Mouse (Mus musculus): ENCODE results near the gene Snx33. TPM values are rescaled to one million over a fixed set of nuclear protein-coding genes. Genes with fewer than 3 reads are reported as not detected.

The Snx33 gene
- total and polyA plus RNA-seq, 3 experiments = 2.2 to 3.5 TPM; not detected in 1

DNA sequence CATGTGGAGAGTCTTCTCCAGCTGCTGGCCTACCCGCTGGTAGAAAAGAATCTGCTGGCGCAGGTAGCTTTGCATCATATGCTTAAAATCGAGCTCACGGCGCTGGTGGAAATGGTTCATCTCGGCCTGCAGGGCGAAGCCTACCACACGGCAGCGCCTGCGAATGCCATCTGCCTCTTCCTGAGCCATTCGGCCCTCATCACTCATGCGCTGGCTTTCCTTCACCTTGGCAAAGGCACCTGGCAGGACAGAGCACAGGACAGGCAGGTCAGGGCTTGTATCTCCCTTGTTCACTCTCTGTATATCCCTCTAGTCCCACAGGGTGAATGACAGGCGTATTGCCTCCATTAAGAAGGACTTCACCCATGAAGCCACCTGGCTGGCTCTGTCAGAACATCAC, 9.7 kb downstream of the Snx33 start:
- H3K27ac ChIP-seq (ENCODE audit: control insufficient read depth, low read depth, low read length) = no peak overlapping the region
- DNase-seq (ENCODE audit: low read depth, low spot score) = no peak
- no peaks in the 10 kb centered on the region for H3K36me3 ChIP-seq (ENCODE audit: control insufficient read depth in 1 of 2, insufficient read depth in 2 of 2, low read length in 2 of 2)
- no peak overlapping the region for H3K9ac ChIP-seq (ENCODE audit: control insufficient read depth, low read depth, low read length, poor library complexity, severe bottlenecking)
- H3K9me3 ChIP-seq (replicated peaks; ENCODE audit: insufficient read depth, low read length) = no peaks in the 10 kb centered on the region
- H3K27me3 ChIP-seq (ENCODE audit: control insufficient read depth in 1 of 2, insufficient read depth in 2 of 2, low read length in 2 of 2) = no peaks in the 10 kb centered on the region
- no peaks in the 10 kb centered on the region for H3K79me2 ChIP-seq (ENCODE audit: control insufficient read depth, insufficient read depth, low read length, poor library complexity)
- no peak overlapping the region for H3K4me3 ChIP-seq (ENCODE audit: control insufficient read depth in 1 of 2, insufficient read depth in 1 of 2, low read depth in 2 of 2, low read length in 2 of 2)
- TF ChIP-seq NELFE (IDR thresholded peaks at IDR 0.05; ENCODE audit: low read depth, low read length) (no peak), ZKSCAN1 (IDR thresholded peaks at IDR 0.05; ENCODE audit: low read depth, low read length) (no peak), USF2 (IDR thresholded peaks at IDR 0.05; ENCODE audit: borderline replicate concordance in 1 of 2, insufficient read depth in 1 of 2, low read depth in 1 of 2, low read length in 2 of 2) (no peak), POLR2A (IDR thresholded peaks at IDR 0.05; ENCODE audit: control insufficient read depth in 1 of 2, insufficient read depth in 1 of 2, low read depth in 1 of 2, low read length in 2 of 2, poor library complexity in 1 of 2) (no peak), TCF12 (IDR thresholded peaks at IDR 0.05; ENCODE audit: low read depth, low read length) (no peak), HCFC1 (IDR thresholded peaks at IDR 0.05; ENCODE audit: low read depth, low read length) (no peak), TAL1 (IDR thresholded peaks at IDR 0.05; ENCODE audit: low read length) (no peak), UBTF (IDR thresholded peaks at IDR 0.05; ENCODE audit: borderline replicate concordance, insufficient read depth, low read depth, low read length) (no peak), RAD21 (IDR thresholded peaks at IDR 0.05; ENCODE audit: low read depth, low read length) (no peak), ETS1 (IDR thresholded peaks at IDR 0.05; ENCODE audit: low read depth, low read length) (no peak), JUND (IDR thresholded peaks at IDR 0.05; ENCODE audit: low read depth, low read length) (no peak), GATA1 (IDR thresholded peaks at IDR 0.05; ENCODE audit: low read depth, low read length) (no peak), MXI1 (IDR thresholded peaks at IDR 0.05; ENCODE audit: low read depth, low read length) (no peak), ZNF384 (IDR thresholded peaks at IDR 0.05; ENCODE audit: low read depth, low read length) (no peak), SIN3A (IDR thresholded peaks at IDR 0.05; ENCODE audit: low read length) (no peak), MEF2A (IDR thresholded peaks at IDR 0.05; ENCODE audit: extremely low read depth, insufficient replicate concordance, low read depth, low read length, poor library complexity, severe bottlenecking) (no peak), E2F4 (IDR thresholded peaks at IDR 0.05; ENCODE audit: borderline replicate concordance, low read depth, low read length) (no peak), MAFK (IDR thresholded peaks at IDR 0.05; ENCODE audit: borderline replicate concordance, low read depth, low read length) (no peak), ELF1 (IDR thresholded peaks at IDR 0.05; ENCODE audit: low read depth, low read length) (no peak)
- peaks cover 0 to 2% of the 10 kb centered on the region in 2 experiments; a peak in 1 of 4 replicates for H3K4me1 ChIP-seq (ENCODE audit: control insufficient read depth in 1 of 2, insufficient read depth in 2 of 2, low read length in 2 of 2)

- TF ChIP-seq CTCF (IDR thresholded peaks at IDR 0.05 in 2 of 3, conservative IDR thresholded peaks at IDR 0.05 in 1 of 3; ENCODE audit: control insufficient read depth in 1 of 3, insufficient read depth in 1 of 3, low read depth in 2 of 3, low read length in 3 of 3, poor library complexity in 1 of 3, severe bottlenecking in 1 of 3) = no peak
- no peak for TF ChIP-seq ZC3H11A (IDR thresholded peaks at IDR 0.05; ENCODE audit: low read depth, low read length)
- TF ChIP-seq TBP (IDR thresholded peaks at IDR 0.05; ENCODE audit: low read depth, low read length) = no peak
- TF ChIP-seq TAL1 (IDR thresholded peaks at IDR 0.05; ENCODE audit: low read length) = no peak
- no peak for TF ChIP-seq MAX (IDR thresholded peaks at IDR 0.05; ENCODE audit: low read length)
- TF ChIP-seq CHD2 (IDR thresholded peaks at IDR 0.05; ENCODE audit: low read length) = no peak
- TF ChIP-seq HCFC1 (IDR thresholded peaks at IDR 0.05; ENCODE audit: low read depth, low read length) = no peak
- TF ChIP-seq POLR2AphosphoS5 (IDR thresholded peaks at IDR 0.05; ENCODE audit: borderline replicate concordance, low read depth, low read length) = no peak
- no peak for TF ChIP-seq ZMIZ1 (IDR thresholded peaks at IDR 0.05; ENCODE audit: low read depth, low read length)
- TF ChIP-seq ZKSCAN1 (IDR thresholded peaks at IDR 0.05; ENCODE audit: low read depth, low read length) = no peak
- no peak for TF ChIP-seq USF2 (IDR thresholded peaks at IDR 0.05; ENCODE audit: borderline replicate concordance in 1 of 2, insufficient read depth in 1 of 2, low read depth in 1 of 2, low read length in 2 of 2)
- TF ChIP-seq MXI1 (IDR thresholded peaks at IDR 0.05; ENCODE audit: low read depth, low read length) = no peak
- TF ChIP-seq ELF1 (IDR thresholded peaks at IDR 0.05; ENCODE audit: low read depth, low read length) = no peak
- TF ChIP-seq GATA1 (IDR thresholded peaks at IDR 0.05; ENCODE audit: low read depth, low read length) = no peak
- TF ChIP-seq GABPA (IDR thresholded peaks at IDR 0.05; ENCODE audit: low read depth, low read length) = no peak
These were observed 11.0 kb downstream of the Snx33 start for GRCm38 (mm10) chr9:56917131-56917530.

More at GRCm38 (mm10) chr9:56917131-56917530, 11.0 kb downstream of the Snx33 start:
- no peak overlapping the region for H3K27ac ChIP-seq (ENCODE audit: control insufficient read depth, low read depth, low read length)
- no peaks in the 10 kb centered on the region for H3K79me2 ChIP-seq (ENCODE audit: control insufficient read depth, insufficient read depth, low read length, poor library complexity)
- H3K36me3 ChIP-seq (ENCODE audit: control insufficient read depth in 1 of 2, insufficient read depth in 2 of 2, low read length in 2 of 2) = no peaks in the 10 kb centered on the region
- no peak overlapping the region for H3K9ac ChIP-seq (ENCODE audit: control insufficient read depth, low read depth, low read length, poor library complexity, severe bottlenecking)
- no peak for DNase-seq (ENCODE audit: low read depth, low spot score)
- H3K4me1 ChIP-seq (ENCODE audit: control insufficient read depth in 1 of 2, insufficient read depth in 2 of 2, low read length in 2 of 2) = no peaks in the 10 kb centered on the region
- no peak overlapping the region for H3K4me3 ChIP-seq (ENCODE audit: control insufficient read depth in 1 of 2, insufficient read depth in 1 of 2, low read depth in 2 of 2, low read length in 2 of 2)
- no peaks in the 10 kb centered on the region for H3K9me3 ChIP-seq (replicated peaks; ENCODE audit: insufficient read depth, low read length)
- no peaks in the 10 kb centered on the region for H3K27me3 ChIP-seq (ENCODE audit: control insufficient read depth in 1 of 2, insufficient read depth in 2 of 2, low read length in 2 of 2)
